Mouse (Mus musculus) fibroblast of lung, adult 2 months (primary cell): ENCODE measurements around the gene Myoz1.

ENCODE experiments used
- DNase-seq: peaks from one replicate; pipeline ENCODE4 v3.0.0-alpha.2; 2011; ENCODE audit warnings: low read depth

Myoz1 gene

GRCm38 (mm10) chr14:20668154-20668810, 11.9 kb upstream of the Myoz1 start, which contains the start of gene Synpo2l:
TSS of gene Synpo2l (minus strand) at chr14:20668354.
- DNase-seq = no peak

- DNase-seq = no peak
These were observed 11.1 kb upstream of the Myoz1 start for GRCm38 (mm10) chr14:20667469-20667868.

GRCm38 (mm10) chr14:20664436-20664835, 8.1 kb upstream of the Myoz1 start:
- no peak for DNase-seq

- DNase-seq = no peak
These were observed 7.3 kb upstream of the Myoz1 start for GRCm38 (mm10) chr14:20663601-20664000.

GRCm38 (mm10) chr14:20662740-20663139, 6.4 kb upstream of the Myoz1 start:
- DNase-seq = no peak

GRCm38 (mm10) chr14:20661661-20662331, 5.5 kb upstream of the Myoz1 start:
- no peak for DNase-seq

GRCm38 (mm10) chr14:20660827-20661660, 4.7 kb upstream of the Myoz1 start:
- DNase-seq = peak; percentile 88

- no peak for DNase-seq
These were observed 3.3 kb upstream of the Myoz1 start for GRCm38 (mm10) chr14:20659687-20660086.

- DNase-seq = no peak
These were observed 2.6 kb upstream of the Myoz1 start for GRCm38 (mm10) chr14:20658902-20659301.

- DNase-seq = no peak
These were observed 2.0 kb upstream of the Myoz1 start for GRCm38 (mm10) chr14:20658326-20658725.

GRCm38 (mm10) chr14:20655731-20656130, 609 bp downstream of the Myoz1 start:
- no peak for DNase-seq

GRCm38 (mm10) chr14:20654690-20655421, 1.5 kb downstream of the Myoz1 start:
- no peak for DNase-seq

GRCm38 (mm10) chr14:20651722-20652256, 4.6 kb downstream of the Myoz1 start:
- no peak for DNase-seq

- no peak for DNase-seq
These were observed 5.3 kb downstream of the Myoz1 start for GRCm38 (mm10) chr14:20651000-20651399.

GRCm38 (mm10) chr14:20646381-20646780, 10.0 kb downstream of the Myoz1 start:
- DNase-seq = no peak

GRCm38 (mm10) chr14:20645547-20645946, 10.8 kb downstream of the Myoz1 start:
- no peak for DNase-seq

- DNase-seq = no peak
These were observed 14.9 kb downstream of the Myoz1 start for GRCm38 (mm10) chr14:20641438-20641875.

- DNase-seq = peak; percentile 92
These were observed 15.5 kb downstream of the Myoz1 start, which contains the start of gene Usp54 for GRCm38 (mm10) chr14:20640644-20641437. TSS of gene Usp54 (minus strand) at chr14:20641063.

GRCm38 (mm10) chr14:20639918-20640619, 16.3 kb downstream of the Myoz1 start:
- DNase-seq = no peak

- DNase-seq = no peak
These were observed 17.6 kb downstream of the Myoz1 start for GRCm38 (mm10) chr14:20638702-20639101.
